Mouse (Mus musculus): ENCODE results near the gene Srebf1. TPM values are rescaled to one million over a fixed set of nuclear protein-coding genes. Genes with fewer than 3 reads are reported as not detected.

Srebf1 gene
- polyA plus RNA-seq, 1 experiment: 192 TPM

DNA sequence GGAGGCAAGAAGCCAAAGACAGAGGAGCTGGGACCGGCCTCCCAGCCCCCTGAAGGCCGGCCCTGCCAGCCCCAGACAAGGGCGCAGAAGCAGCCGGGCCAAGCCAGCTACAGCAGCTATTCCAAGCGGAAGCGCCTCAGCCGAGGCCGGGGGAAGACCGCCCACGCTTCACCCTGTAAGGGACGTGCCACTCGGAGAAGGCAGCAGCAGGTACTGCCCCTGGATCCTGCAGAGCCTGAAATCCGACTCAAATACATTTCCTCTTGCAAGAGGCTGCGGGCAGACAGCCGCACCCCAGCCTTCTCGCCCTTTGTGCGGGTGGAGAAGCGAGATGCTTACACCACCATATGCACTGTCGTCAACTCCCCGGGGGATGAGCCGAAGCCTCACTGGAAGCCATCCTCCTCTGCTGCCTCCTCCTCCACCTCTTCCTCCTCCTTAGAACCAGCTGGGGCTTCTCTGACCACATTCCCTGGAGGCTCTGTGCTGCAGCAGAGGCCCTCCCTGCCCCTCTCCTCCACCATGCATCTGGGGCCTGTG lies 32.8 kb downstream of the Srebf1 start:
- no peaks in the 10 kb centered on the region for H3K36me3 ChIP-seq (ENCODE audit: control insufficient read depth, insufficient read depth)
- H3ac ChIP-seq (ENCODE audit: control insufficient read depth, insufficient read length): no peak overlapping the region
- H3K4me2 ChIP-seq (ENCODE audit: low read depth): no peak overlapping the region
- H3K4me3 ChIP-seq: no peak overlapping the region
- H3K27me3 ChIP-seq (ENCODE audit: control insufficient read depth, insufficient read depth, insufficient read length): no peaks in the 10 kb centered on the region
- no peaks in the 10 kb centered on the region for H3K79me2 ChIP-seq (ENCODE audit: control insufficient read depth, insufficient read depth)
- no peak for TF ChIP-seq USF1 (IDR thresholded peaks at IDR 0.05; ENCODE audit: low read depth)
- no peak for TF ChIP-seq POLR2A (IDR thresholded peaks at IDR 0.05; ENCODE audit: insufficient read length, low read depth)
- no peak for TF ChIP-seq MYOG (IDR thresholded peaks at IDR 0.05; ENCODE audit: control insufficient read depth in 1 of 3, insufficient read depth in 1 of 3, insufficient read length in 2 of 3, low read depth in 2 of 3)
- no peak for TF ChIP-seq TCF12 (IDR thresholded peaks at IDR 0.05; ENCODE audit: insufficient read depth, poor library complexity, severe bottlenecking)
- no peak for TF ChIP-seq POLR2AphosphoS2 (IDR thresholded peaks at IDR 0.05; ENCODE audit: insufficient read length, low read depth)
- no peak for TF ChIP-seq MAX (IDR thresholded peaks at IDR 0.05; ENCODE audit: low read depth)
- TF ChIP-seq E2F4 (IDR thresholded peaks at IDR 0.05; ENCODE audit: insufficient read depth): no peak

GRCm38 (mm10) chr11:60188275-60188853 lies 34.0 kb downstream of the Srebf1 start:
- no peak for TF ChIP-seq CEBPB (IDR thresholded peaks at IDR 0.05; ENCODE audit: insufficient read depth, poor library complexity, severe bottlenecking)
- no peak for TF ChIP-seq MAX (IDR thresholded peaks at IDR 0.05; ENCODE audit: low read depth)
- no peak for TF ChIP-seq MYOD1 (IDR thresholded peaks at IDR 0.05; ENCODE audit: control insufficient read depth in 1 of 3, insufficient read length in 2 of 3, low read depth in 2 of 3)
- no peak for TF ChIP-seq REST (IDR thresholded peaks at IDR 0.05; ENCODE audit: insufficient read depth, insufficient read length)
- no peak for TF ChIP-seq E2F4 (IDR thresholded peaks at IDR 0.05; ENCODE audit: insufficient read depth)
- no peak for TF ChIP-seq TCF12 (IDR thresholded peaks at IDR 0.05; ENCODE audit: insufficient read depth, poor library complexity, severe bottlenecking)
- no peak for TF ChIP-seq MYOG (IDR thresholded peaks at IDR 0.05; ENCODE audit: control insufficient read depth in 1 of 3, insufficient read depth in 1 of 3, insufficient read length in 2 of 3, low read depth in 2 of 3)
- no peak for TF ChIP-seq TCF3 (IDR thresholded peaks at IDR 0.05; ENCODE audit: insufficient read length, low read depth)
- TF ChIP-seq POLR2A (IDR thresholded peaks at IDR 0.05; ENCODE audit: insufficient read length, low read depth): no peak
- no peak for TF ChIP-seq SRF (IDR thresholded peaks at IDR 0.05; ENCODE audit: control insufficient read depth, insufficient read length, low read depth)
- no peak for TF ChIP-seq USF1 (IDR thresholded peaks at IDR 0.05; ENCODE audit: low read depth)
- TF ChIP-seq POLR2AphosphoS2 (IDR thresholded peaks at IDR 0.05; ENCODE audit: insufficient read length, low read depth): no peak
- H3K4me3 ChIP-seq: no peak overlapping the region
- no peaks in the 10 kb centered on the region for H3K36me3 ChIP-seq (ENCODE audit: control insufficient read depth, insufficient read depth)
- H3K4me2 ChIP-seq (ENCODE audit: low read depth): no peak overlapping the region
- H3ac ChIP-seq (ENCODE audit: control insufficient read depth, insufficient read length): no peak overlapping the region
- no peaks in the 10 kb centered on the region for H3K27me3 ChIP-seq (ENCODE audit: control insufficient read depth, insufficient read depth, insufficient read length)
- H3K79me2 ChIP-seq (ENCODE audit: control insufficient read depth, insufficient read depth): no peaks in the 10 kb centered on the region

- TF ChIP-seq MYOD1 (IDR thresholded peaks at IDR 0.05; ENCODE audit: control insufficient read depth in 1 of 3, insufficient read length in 2 of 3, low read depth in 2 of 3) (no peak), SRF (IDR thresholded peaks at IDR 0.05; ENCODE audit: control insufficient read depth, insufficient read length, low read depth) (no peak), MYOG (IDR thresholded peaks at IDR 0.05; ENCODE audit: control insufficient read depth in 1 of 3, insufficient read depth in 1 of 3, insufficient read length in 2 of 3, low read depth in 2 of 3) (no peak), TCF3 (IDR thresholded peaks at IDR 0.05; ENCODE audit: insufficient read length, low read depth) (no peak), POLR2A (IDR thresholded peaks at IDR 0.05; ENCODE audit: insufficient read length, low read depth) (no peak), TCF12 (IDR thresholded peaks at IDR 0.05; ENCODE audit: insufficient read depth, poor library complexity, severe bottlenecking) (no peak), USF1 (IDR thresholded peaks at IDR 0.05; ENCODE audit: low read depth) (no peak), MAX (IDR thresholded peaks at IDR 0.05; ENCODE audit: low read depth) (no peak), E2F4 (IDR thresholded peaks at IDR 0.05; ENCODE audit: insufficient read depth) (no peak), POLR2AphosphoS2 (IDR thresholded peaks at IDR 0.05; ENCODE audit: insufficient read length, low read depth) (no peak), REST (IDR thresholded peaks at IDR 0.05; ENCODE audit: insufficient read depth, insufficient read length) (no peak), CEBPB (IDR thresholded peaks at IDR 0.05; ENCODE audit: insufficient read depth, poor library complexity, severe bottlenecking) (no peak)
- Histone ChIP-seq H3ac (ENCODE audit: control insufficient read depth, insufficient read length) (no peak overlapping the region), H3K4me3 (no peak overlapping the region), H3K79me2 (ENCODE audit: control insufficient read depth, insufficient read depth) (no peaks in the 10 kb centered on the region), H3K36me3 (ENCODE audit: control insufficient read depth, insufficient read depth) (no peaks in the 10 kb centered on the region), H3K27me3 (ENCODE audit: control insufficient read depth, insufficient read depth, insufficient read length) (no peaks in the 10 kb centered on the region), H3K4me2 (ENCODE audit: low read depth) (no peak overlapping the region)
Observed at GRCm38 (mm10) chr11:60187070-60187469, 35.3 kb downstream of the Srebf1 start.

- H3ac ChIP-seq (ENCODE audit: control insufficient read depth, insufficient read length): no peak overlapping the region
- H3K36me3 ChIP-seq (ENCODE audit: control insufficient read depth, insufficient read depth): no peaks in the 10 kb centered on the region
- no peaks in the 10 kb centered on the region for H3K27me3 ChIP-seq (ENCODE audit: control insufficient read depth, insufficient read depth, insufficient read length)
- TF ChIP-seq SRF (IDR thresholded peaks at IDR 0.05; ENCODE audit: control insufficient read depth, insufficient read length, low read depth) (no peak), TCF12 (IDR thresholded peaks at IDR 0.05; ENCODE audit: insufficient read depth, poor library complexity, severe bottlenecking) (no peak), MAX (IDR thresholded peaks at IDR 0.05; ENCODE audit: low read depth) (no peak), POLR2A (IDR thresholded peaks at IDR 0.05; ENCODE audit: insufficient read length, low read depth) (no peak), MYOG (IDR thresholded peaks at IDR 0.05; ENCODE audit: control insufficient read depth in 1 of 3, insufficient read depth in 1 of 3, insufficient read length in 2 of 3, low read depth in 2 of 3) (no peak)
- H3K79me2 ChIP-seq (ENCODE audit: control insufficient read depth, insufficient read depth): peaks cover 8% of the 10 kb centered on the region
- H3K4me2 ChIP-seq (ENCODE audit: low read depth): no peak overlapping the region
- H3K4me3 ChIP-seq: no peak overlapping the region
Observed at GRCm38 (mm10) chr11:60185396-60186231, 36.8 kb downstream of the Srebf1 start.
